Mouse (Mus musculus) lung, adult 2 months (tissue): ENCODE results near the gene Nudt5.

Experiments
- CTCF ChIP-seq: fragments of 200-500 bp; IDR thresholded peaks from 2 replicates; pipeline ENCODE4 v1.5.1; 2011; ENCODE audit warnings: mild to moderate bottlenecking, low read length, control low read depth; ENCODE audit not compliant: insufficient read depth
- POLR2A ChIP-seq: fragments of 200-500 bp; IDR thresholded peaks from 2 replicates; pipeline ENCODE4 v1.6.1; 2011; ENCODE audit warnings: low read depth, mild to moderate bottlenecking, control low read depth, low read length, borderline replicate concordance; ENCODE audit errors: extremely low read depth

- TF ChIP-seq CTCF, result no peak
- no peak for TF ChIP-seq POLR2A
These were observed 61.8 kb downstream of the Nudt5 start for GRCm38 (mm10) chr2:5906625-5907024.
